Mouse (Mus musculus): Measurements from ENCODE around the gene Gfod2.

Gene Gfod2

DNA sequence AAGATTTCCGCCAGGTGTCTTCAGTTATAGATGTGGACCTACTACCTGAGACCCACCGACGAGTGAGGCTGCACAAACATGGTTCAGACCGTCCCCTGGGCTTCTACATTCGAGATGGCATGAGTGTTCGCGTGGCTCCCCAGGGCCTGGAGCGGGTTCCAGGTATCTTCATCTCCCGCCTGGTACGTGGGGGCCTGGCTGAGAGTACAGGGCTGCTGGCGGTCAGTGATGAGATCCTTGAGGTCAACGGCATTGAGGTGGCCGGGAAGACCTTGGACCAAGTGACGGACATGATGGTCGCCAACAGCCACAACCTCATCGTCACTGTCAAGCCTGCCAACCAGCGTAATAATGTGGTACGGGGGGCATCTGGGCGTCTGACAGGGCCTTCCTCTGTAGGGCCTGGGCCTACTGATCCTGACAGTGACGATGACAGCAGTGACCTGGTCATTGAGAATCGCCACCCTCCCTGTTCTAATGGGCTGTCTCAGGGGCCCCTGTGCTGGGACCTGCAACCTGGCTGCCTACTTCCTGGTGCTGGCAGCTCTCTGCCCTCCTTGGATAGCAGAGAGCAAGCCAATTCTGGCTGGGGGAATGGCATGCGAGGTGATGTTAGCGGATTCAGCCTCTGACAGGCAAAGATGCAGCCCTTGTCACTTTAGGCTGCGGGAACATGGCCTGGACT lies 55.6 kb downstream of the Gfod2 start:
- DNase-seq (ENCODE audit: low read depth) = no peak

GRCm38 (mm10) chr8:105702001-105702401 lies 56.5 kb downstream of the Gfod2 start:
- DNase-seq (ENCODE audit: low read depth) = no peak

DNA sequence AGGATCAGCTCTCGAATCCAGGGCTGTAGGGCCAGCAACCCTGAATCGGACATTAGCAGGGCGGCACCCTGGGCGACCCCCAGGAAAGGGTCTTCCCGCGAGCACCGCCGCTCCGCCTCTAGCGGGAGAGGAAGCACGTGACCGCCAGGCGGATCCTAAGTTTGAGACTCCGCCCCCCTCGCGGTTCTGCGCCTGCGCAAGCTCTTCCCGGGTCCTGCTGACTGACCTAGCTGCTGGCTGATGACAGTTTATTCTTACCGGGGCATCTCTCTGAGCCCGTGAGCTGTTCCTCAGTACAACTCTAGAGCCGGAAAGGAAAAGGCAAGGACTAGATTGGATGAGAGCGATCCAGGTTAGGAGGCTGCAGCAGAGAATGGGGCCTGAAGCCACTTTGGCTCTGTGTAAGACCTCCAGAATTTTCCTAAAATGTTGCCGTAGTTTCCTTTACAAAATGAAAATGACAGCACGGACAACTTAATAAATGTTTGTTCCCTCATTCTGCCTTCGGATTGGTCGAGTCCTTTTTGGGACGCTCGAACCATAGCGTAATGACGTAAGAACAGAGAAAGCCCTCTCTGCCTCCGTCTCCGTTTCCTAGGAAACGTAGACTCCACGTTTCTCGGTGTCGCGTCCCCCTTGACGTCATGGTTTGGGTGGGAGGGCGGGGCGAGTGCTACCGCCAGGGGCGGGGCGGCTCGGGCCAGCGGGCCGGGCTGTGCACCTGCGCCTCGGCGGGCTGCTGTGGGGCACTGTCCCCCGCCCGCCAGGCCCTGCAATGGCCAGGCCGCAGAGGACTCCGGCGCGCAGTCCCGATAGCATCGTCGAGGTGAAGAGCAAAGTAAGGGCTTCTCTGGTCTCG lies 57.3 kb downstream of the Gfod2 start, which contains the start of the genes Acd and Pard6a:
Gene Acd (minus strand): TSS at position 137 of the 859 bp plus-strand sequence.
Gene Pard6a (plus strand): TSS at position 183 of the 859 bp plus-strand sequence.
- peak; percentile 83 for DNase-seq (ENCODE audit: low read depth)

DNA sequence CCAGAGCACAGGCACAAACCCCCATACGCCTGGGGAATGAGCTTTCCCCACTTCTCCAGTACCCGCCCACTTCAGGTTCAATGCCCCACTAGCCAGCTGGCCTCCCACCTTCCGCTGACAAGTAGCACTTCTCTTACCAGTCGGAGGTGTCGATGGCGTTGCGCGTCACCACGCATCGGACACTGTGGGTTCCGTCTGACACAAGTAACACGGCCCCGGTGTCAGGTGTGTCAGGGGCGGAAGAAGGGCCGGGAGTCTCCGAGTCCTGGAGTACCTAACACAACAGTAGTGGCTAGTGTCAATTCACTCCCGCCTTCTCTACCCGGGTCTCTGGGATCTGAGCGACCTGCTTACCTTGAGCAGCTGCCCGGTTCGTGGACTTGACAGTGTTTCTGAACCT lies 57.9 kb downstream of the Gfod2 start:
- no peak for DNase-seq (ENCODE audit: low read depth)

DNA sequence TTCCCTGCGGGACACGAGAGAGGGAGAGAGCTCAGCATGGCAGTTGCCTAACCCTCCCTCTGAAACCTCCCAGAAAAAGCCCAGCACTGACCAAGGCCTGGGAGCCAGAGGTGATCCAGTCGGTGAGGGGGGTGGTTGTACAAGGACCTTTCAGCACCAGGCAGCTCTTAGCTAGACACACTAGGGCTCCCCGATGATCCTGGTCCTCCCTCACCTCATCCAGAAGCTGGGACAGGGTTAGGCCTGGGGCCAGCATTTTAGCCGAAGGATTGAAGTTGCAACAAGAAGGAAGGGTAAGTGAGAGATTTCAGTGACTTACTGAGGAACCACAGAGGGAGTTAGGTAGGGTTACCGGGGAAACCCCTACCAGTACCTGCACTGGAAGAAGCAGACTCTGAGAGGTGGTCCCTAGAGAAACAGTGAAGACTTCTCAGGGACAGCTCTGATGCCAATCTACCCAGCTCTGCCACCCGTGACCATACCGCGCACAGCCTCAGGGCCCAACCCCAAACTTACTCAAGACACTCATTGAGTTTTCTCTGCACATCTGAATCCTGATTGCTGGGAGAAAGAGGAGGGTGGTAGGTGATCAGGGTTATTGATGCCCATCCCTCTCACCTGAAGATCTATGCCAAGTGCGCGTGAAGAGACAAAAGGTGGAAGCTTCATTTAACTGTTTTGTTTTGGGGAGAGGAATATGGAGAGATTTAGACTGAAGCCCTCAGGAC lies 58.8 kb downstream of the Gfod2 start:
- DNase-seq (ENCODE audit: low read depth) = no peak

GRCm38 (mm10) chr8:105698734-105699133 lies 59.7 kb downstream of the Gfod2 start:
- no peak for DNase-seq (ENCODE audit: low read depth)

- DNase-seq (ENCODE audit: low read depth) = no peak
Measured at GRCm38 (mm10) chr8:105697196-105697780, 61.2 kb downstream of the Gfod2 start.

DNA sequence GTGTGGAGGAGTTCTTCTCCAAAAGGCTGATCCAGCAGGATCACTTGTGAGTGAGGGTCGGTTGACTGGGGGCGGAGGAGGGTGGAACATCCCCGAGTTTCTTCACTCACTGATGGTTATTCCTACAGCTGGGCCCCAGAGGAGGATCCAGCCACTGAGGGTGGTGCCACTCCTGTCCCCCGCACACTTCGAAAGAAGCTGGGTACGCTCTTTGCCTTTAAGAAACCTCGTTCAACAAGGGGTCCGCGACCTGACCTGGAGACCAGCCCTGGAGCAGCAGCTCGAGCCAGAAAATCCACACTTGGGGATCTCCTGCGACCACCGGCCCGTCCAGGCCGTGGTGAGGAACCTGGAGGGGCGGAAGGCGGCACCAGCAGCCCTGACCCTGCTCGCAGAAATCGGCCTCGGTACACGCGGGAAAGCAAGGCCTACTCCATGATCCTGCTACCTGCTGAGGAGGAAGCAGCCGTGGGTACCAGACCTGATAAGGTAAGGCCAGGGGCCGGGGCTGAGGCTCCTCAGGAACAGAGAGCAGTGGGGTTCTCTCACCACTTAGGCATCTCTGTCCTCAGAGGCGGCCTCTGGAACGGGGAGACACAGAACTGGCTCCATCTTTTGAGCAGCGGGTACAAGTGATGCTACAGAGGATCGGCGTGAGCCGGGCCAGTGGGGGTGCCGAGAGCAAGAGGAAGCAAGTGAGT lies 63.2 kb downstream of the Gfod2 start:
- DNase-seq (ENCODE audit: low read depth) = no peak

GRCm38 (mm10) chr8:105694051-105694799 lies 64.2 kb downstream of the Gfod2 start:
- DNase-seq (ENCODE audit: low read depth) = no peak

- DNase-seq (ENCODE audit: low read depth) = no peak
Measured at GRCm38 (mm10) chr8:105693648-105694047, 64.8 kb downstream of the Gfod2 start.

GRCm38 (mm10) chr8:105692449-105693182 lies 65.8 kb downstream of the Gfod2 start:
- DNase-seq (ENCODE audit: low read depth) = no peak

DNA sequence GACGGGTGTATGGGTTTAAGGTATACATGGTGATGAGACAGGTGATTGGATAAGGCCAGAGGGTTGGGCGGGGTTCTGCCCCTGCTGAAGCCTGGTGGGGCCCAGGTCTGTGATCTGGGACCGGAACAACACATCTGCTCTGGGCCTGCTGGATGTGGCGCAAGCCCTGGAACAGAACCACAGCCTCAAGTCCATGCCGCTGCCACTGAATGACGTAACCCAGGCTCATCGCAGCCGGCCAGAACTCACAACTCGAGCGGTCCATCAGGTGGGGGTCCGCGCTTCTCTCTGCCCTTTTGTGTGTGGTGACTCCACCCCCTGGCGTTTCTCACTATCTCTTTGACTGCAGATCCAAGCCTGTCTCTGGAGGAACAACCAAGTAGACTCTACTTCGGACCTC lies 67.5 kb downstream of the Gfod2 start:
- DNase-seq (ENCODE audit: low read depth) = no peak

GRCm38 (mm10) chr8:105689983-105690360 lies 68.5 kb downstream of the Gfod2 start:
- DNase-seq (ENCODE audit: low read depth) = no peak

DNA sequence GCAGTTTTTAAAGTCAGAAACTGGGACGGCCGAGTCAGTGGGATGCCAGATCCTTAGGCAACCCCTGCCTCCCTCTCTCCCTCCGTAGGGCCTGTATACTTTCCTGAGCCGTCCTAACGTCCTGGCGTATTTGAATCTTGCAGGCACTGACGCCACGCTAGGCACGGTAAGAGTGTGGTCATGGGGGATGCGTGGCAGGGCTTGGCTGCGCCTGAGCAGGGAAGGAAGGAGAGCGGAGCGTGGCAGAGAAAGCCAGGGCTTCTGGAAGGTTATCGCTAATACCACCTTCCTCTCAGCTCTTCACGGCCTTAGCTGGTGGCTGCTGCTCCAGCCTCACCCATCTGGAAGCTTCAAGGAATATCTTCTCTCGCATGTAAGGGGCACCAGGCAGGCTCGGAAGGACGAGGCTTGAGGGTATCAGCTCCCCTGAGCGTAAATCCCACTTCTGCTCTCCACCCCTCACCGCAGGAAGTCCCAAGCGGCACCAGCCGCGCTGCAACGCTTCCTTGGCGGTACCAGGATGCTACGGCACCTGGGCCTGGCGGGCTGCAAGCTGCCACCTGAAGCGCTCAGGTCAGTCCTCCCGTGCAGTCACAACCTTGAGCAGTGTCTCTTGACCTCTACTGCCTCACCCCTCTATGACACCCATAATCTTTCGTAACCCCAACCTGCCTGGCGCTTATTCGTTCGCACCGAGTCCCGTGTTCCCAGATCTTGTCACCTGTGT lies 69.0 kb downstream of the Gfod2 start:
- DNase-seq (ENCODE audit: low read depth) = no peak

DNA sequence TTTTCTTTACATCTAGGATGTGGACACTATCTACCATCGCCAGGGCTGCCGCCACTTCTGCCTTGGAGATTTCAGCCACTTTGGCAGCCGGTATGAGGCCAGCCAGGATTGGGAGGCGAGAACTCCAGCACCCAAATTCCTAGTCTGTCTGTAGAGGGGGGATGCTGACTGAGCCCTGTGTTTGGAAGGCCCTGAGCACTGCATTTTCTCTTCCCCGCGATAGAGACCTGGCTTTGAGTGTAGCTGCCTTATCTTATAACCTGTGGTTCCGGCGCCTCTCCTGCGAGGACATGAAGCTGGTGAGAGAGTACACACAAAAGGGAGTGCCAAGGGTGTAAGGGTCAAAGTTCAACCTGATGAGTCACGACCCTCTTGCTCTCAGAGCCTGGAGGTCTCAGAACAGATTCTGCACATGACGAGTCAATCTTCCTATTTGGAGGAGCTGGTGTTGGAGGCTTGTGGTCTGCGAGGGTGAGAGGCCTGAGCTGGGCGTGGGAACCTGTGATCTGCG lies 70.2 kb downstream of the Gfod2 start:
- no peak for DNase-seq (ENCODE audit: low read depth)

DNA sequence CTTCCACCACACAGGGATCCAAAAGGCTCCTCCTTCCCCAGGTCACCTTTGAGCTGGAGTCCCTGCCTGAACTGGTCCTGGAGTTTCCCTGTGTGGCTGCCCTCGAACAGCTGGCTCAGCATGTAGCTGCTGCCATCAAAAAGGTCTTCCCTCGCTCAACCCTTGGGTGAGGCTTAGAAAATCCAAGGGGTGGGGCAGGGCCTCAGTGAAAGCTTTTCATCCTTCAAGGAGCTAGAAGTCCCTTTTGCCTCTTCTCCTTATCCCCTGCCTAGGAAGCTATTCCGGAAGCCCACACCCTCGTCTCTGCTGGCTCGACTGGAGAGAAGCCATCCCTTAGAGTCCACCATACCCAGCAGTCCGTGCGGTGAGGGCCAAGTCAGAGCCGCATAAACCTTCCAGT lies 71.0 kb downstream of the Gfod2 start:
- DNase-seq (ENCODE audit: low read depth) = no peak

DNA sequence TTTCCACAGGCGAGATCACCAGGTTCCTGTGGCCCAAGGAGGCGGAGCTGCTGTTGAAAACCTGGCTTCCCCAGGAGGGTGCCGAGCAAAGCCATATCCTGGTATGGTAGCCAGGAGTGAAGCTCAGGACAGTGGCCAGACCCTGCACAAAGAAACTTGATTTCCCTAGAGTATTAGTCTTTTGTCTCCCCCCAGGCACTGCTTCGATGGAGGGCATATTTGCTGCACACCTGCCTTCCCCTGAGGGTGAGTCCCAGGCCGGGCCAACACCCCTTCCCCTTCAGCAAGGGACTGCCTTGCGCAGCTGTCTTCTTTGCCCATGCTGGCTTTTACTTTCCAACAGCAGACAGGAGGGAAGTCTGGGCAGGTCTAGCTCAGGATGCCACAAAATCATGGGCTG lies 71.9 kb downstream of the Gfod2 start:
- DNase-seq (ENCODE audit: low read depth) = no peak

DNA sequence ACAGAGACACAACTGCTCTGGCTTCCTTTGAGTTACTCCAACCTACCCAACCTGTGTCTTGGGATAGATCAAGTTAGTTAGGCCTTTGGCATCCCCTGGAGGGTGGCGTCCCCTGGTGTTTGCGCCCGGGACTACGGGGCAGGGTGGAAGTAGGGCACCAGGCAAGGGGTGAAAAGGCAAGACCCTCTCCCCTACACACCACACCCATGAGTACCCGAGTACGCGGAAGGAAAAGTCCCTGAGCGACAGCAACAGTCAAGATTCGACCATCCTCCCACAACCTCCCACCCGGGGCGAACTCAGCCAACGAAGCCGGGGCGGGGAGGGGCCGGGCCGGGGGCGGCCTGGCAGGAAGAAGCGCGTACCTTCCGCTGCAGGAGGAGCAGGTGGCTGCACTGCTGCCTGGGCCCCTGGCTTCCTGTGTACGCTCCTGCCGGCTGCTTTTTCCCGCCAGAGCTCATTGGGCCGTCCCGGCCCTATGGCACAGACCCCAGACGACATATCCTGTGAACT lies 72.6 kb downstream of the Gfod2 start, which contains the start of gene Carmil2:
Gene Carmil2 (plus strand): TSS at position 479 of the 513 bp plus-strand sequence.
- no peak for DNase-seq (ENCODE audit: low read depth)

DNA sequence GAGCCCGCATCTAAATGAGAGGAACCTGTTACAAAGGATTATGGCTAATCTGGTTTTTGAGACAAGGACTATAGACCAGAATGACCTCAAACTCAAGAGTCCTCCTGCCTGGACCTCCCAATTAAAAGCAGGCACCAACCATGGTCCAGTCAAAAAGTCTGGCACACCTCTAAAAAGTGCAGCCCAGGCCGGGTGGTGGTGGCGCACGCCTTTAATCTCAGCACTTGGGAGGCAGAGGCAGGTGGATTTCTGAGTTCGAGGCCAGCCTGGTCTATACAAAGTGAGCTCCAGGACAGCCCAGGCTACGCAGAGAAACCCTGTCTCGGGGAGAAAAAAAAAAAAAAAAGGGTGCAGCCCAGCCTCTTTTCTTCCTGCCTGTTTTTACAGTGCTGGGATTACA lies 73.1 kb downstream of the Gfod2 start:
- DNase-seq (ENCODE audit: low read depth) = no peak

Measured in fibroblast of lung, adult 2 months (primary cell).